In the genomic region with DNA sequence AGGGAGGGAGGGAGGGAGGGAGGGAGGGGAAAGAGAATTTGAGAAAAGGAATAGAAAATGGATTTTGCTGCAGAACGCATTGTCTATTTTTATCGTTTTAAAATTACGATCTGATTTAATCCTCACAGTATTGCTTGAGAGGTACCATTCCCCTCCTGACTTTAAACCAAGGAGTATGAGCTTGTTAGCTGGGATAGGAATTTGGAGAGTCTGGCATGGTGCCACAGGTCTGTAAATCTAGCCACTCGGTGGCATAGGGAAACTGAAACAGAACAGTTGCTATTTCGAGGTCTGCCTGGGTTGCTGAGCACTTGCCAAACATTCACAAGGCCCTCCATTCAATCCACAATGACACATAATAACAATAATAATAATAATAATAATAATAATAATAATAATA, we compare ENCODE assay signal across 15 mouse cellular contexts.
A peak's percentile ranks its signal among the peaks of the same experiment; 100 is the strongest.
DNase-seq lines count a peak whose midpoint lies in the region; ATAC-seq and TF ChIP-seq lines count a peak whose summit lies in the region.
"Had no signal": no experiment of that assay in that cellular context is flagged by ENCODE, and none has a peak within 500 bp of the region (broad histone marks: within the 10 kb centered on the region; RNA-seq: fewer than 3 reads in every experiment).

No protein-coding gene starts in this region.

- H3K27me3 ChIP-seq in embryonic facial prominence, embryonic 14.5 days (replicated peaks; ENCODE audit: control insufficient read depth, insufficient read depth, low read length), result no peaks in the 10 kb centered on the region
- no peaks in the 10 kb centered on the region for H3K27me3 ChIP-seq in embryonic facial prominence, embryonic 10.5 days (replicated peaks; ENCODE audit: low read depth, poor library complexity, severe bottlenecking)
- H3K27me3 ChIP-seq in kidney, postnatal 0 days (ENCODE audit: insufficient read depth, low read length), result no peaks in the 10 kb centered on the region
- no peaks in the 10 kb centered on the region for H3K27me3 ChIP-seq in kidney, adult 2 months (replicated peaks; ENCODE audit: control insufficient read depth, insufficient read depth, low read length)
- no peaks in the 10 kb centered on the region for H3K27me3 ChIP-seq in intestine, postnatal 0 days (replicated peaks; ENCODE audit: control insufficient read depth, insufficient read depth, low read length)
- H3K27me3 ChIP-seq: hindbrain, embryonic 15.5 days; limb, embryonic 15.5 days had no signal

- peak; percentile 69 for DNase-seq in embryonic facial prominence, embryonic 14.5 days (ENCODE audit: low spot score)
- DNase-seq in embryonic facial prominence, embryonic 10.5 days (ENCODE audit: low spot score), result no peak
- peak; percentile 14 for DNase-seq in kidney, postnatal 0 days (ENCODE audit: low spot score)
- DNase-seq in kidney, adult 2 months, result no peak
- peak; percentile 8 for DNase-seq in lung, adult 2 months
- DNase-seq in lung, postnatal 14 days, result peak; percentile 29
- DNase-seq: cerebellum, adult 2 months; gastrocnemius, postnatal 25 days; midbrain, embryonic 14.5 days had no signal

- no peak overlapping the region for H3K4me3 ChIP-seq in embryonic facial prominence, embryonic 14.5 days (ENCODE audit: low read depth, low read length)
- no peak overlapping the region for H3K4me3 ChIP-seq in embryonic facial prominence, embryonic 10.5 days
- no peak overlapping the region for H3K4me3 ChIP-seq in kidney, postnatal 0 days (replicated peaks; ENCODE audit: low read depth, low read length)
- no peak overlapping the region for H3K4me3 ChIP-seq in kidney, adult 2 months (ENCODE audit: insufficient read depth, low read depth, low read length)
- no peak overlapping the region for H3K4me3 ChIP-seq in lung, adult 2 months (replicated peaks; ENCODE audit: extremely low read depth, low read depth, low read length)
- H3K4me3 ChIP-seq in intestine, postnatal 0 days (ENCODE audit: low read depth, low read length), result no peak overlapping the region
- H3K4me3 ChIP-seq: hindbrain, embryonic 15.5 days; limb, embryonic 15.5 days had no signal

- H3K4me2 ChIP-seq in embryonic facial prominence, embryonic 14.5 days (ENCODE audit: low read depth, low read length), result no peak overlapping the region
- no peak overlapping the region for H3K4me2 ChIP-seq in kidney, postnatal 0 days (ENCODE audit: low read length)
- H3K4me2 ChIP-seq in intestine, postnatal 0 days (replicated peaks; ENCODE audit: low read depth), result no peak overlapping the region
- H3K4me2 ChIP-seq: hindbrain, embryonic 15.5 days; limb, embryonic 15.5 days had no signal

- no peaks in the 10 kb centered on the region for H3K36me3 ChIP-seq in embryonic facial prominence, embryonic 14.5 days (ENCODE audit: control insufficient read depth, insufficient read depth, low read length)
- H3K36me3 ChIP-seq in embryonic facial prominence, embryonic 10.5 days (replicated peaks), result no peaks in the 10 kb centered on the region
- no peaks in the 10 kb centered on the region for H3K36me3 ChIP-seq in kidney, postnatal 0 days (ENCODE audit: insufficient read depth, low read length)
- no peaks in the 10 kb centered on the region for H3K36me3 ChIP-seq in kidney, adult 2 months (ENCODE audit: control insufficient read depth, insufficient read depth, low read length)
- no peaks in the 10 kb centered on the region for H3K36me3 ChIP-seq in intestine, postnatal 0 days (ENCODE audit: control insufficient read depth, insufficient read depth)
- H3K36me3 ChIP-seq: hindbrain, embryonic 15.5 days; limb, embryonic 15.5 days had no signal

- no peak for TF ChIP-seq CTCF in kidney, postnatal 0 days (IDR thresholded peaks at IDR 0.05; ENCODE audit: low read depth)
- no peak for TF ChIP-seq CTCF in kidney, adult 2 months (conservative IDR thresholded peaks at IDR 0.05; ENCODE audit: insufficient read depth, insufficient read length, low read depth, low read length)
- no peak for TF ChIP-seq CTCF in lung, adult 2 months (IDR thresholded peaks at IDR 0.05; ENCODE audit: insufficient read depth, low read length)
- TF ChIP-seq CTCF in intestine, postnatal 0 days (IDR thresholded peaks at IDR 0.05; ENCODE audit: low read depth), result no peak

- no peak overlapping the region for H3K27ac ChIP-seq in embryonic facial prominence, embryonic 14.5 days (replicated peaks; ENCODE audit: low read depth, low read length)
- H3K27ac ChIP-seq in embryonic facial prominence, embryonic 10.5 days (replicated peaks), result no peak overlapping the region
- H3K27ac ChIP-seq in kidney, postnatal 0 days, result no peak overlapping the region
- H3K27ac ChIP-seq in kidney, adult 2 months (ENCODE audit: insufficient read depth, low read depth, low read length), result no peak overlapping the region
- H3K27ac ChIP-seq in intestine, postnatal 0 days (ENCODE audit: low read depth, low read length), result no peak overlapping the region
- H3K27ac ChIP-seq: hindbrain, embryonic 15.5 days; limb, embryonic 15.5 days had no signal

- 53% methylated on average over 5 of the region's 5 CpGs for WGBS in embryonic facial prominence, embryonic 14.5 days
- 91% methylated on average over 5 of the region's 5 CpGs for WGBS in embryonic facial prominence, embryonic 10.5 days
- WGBS in kidney, postnatal 0 days, result 66% methylated on average over 5 of the region's 5 CpGs
- 61% methylated on average over 5 of the region's 5 CpGs for WGBS in kidney, adult 2 months
- WGBS in lung, adult 2 months, result 59% methylated on average over 5 of the region's 5 CpGs
- 66% methylated on average over 5 of the region's 5 CpGs for WGBS in intestine, postnatal 0 days

- H3K4me1 ChIP-seq in embryonic facial prominence, embryonic 14.5 days (ENCODE audit: control insufficient read depth, insufficient read depth, low read length), result peaks cover 3% of the 10 kb centered on the region; the same call in 1 of the 2 replicates
- H3K4me1 ChIP-seq in embryonic facial prominence, embryonic 10.5 days, result peaks cover 12% of the 10 kb centered on the region; the same call in 1 of the 2 replicates
- H3K4me1 ChIP-seq in kidney, postnatal 0 days (replicated peaks; ENCODE audit: insufficient read depth, low read length), result no peaks in the 10 kb centered on the region
- no peaks in the 10 kb centered on the region for H3K4me1 ChIP-seq in kidney, adult 2 months (ENCODE audit: control insufficient read depth, insufficient read depth, low read length)
- no peaks in the 10 kb centered on the region for H3K4me1 ChIP-seq in lung, adult 2 months (ENCODE audit: control insufficient read depth, insufficient read depth, low read length)
- no peaks in the 10 kb centered on the region for H3K4me1 ChIP-seq in intestine, postnatal 0 days (replicated peaks; ENCODE audit: control insufficient read depth, insufficient read depth, low read length)
- H3K4me1 ChIP-seq: hindbrain, embryonic 15.5 days had no signal

- no peak for ATAC-seq in embryonic facial prominence, embryonic 14.5 days (ENCODE audit: low read depth)
- no peak for ATAC-seq in kidney, postnatal 0 days (replicated peaks; ENCODE audit: low FRiP score, low read depth)
- no peak for ATAC-seq in intestine, postnatal 0 days
- ATAC-seq: activated CD4-positive, CD25-positive, alpha-beta regulatory T cell, adult 4 months; intestine, embryonic 16.5 days; Patski had no signal

- H3K9ac ChIP-seq in embryonic facial prominence, embryonic 14.5 days (ENCODE audit: low read depth, low read length), result no peak overlapping the region
- no peak overlapping the region for H3K9ac ChIP-seq in kidney, postnatal 0 days (ENCODE audit: low read depth, low read length)
- H3K9ac ChIP-seq in intestine, postnatal 0 days (ENCODE audit: low read depth, low read length), result no peak overlapping the region
- H3K9ac ChIP-seq: hindbrain, embryonic 15.5 days; limb, embryonic 15.5 days had no signal

- no peak for TF ChIP-seq POLR2A in kidney, adult 2 months (IDR thresholded peaks at IDR 0.05; ENCODE audit: low read depth, low read length)
- no peak for TF ChIP-seq POLR2A in lung, adult 2 months (IDR thresholded peaks at IDR 0.05; ENCODE audit: borderline replicate concordance, extremely low read depth, low read depth, low read length)

- no peaks in the 10 kb centered on the region for H3K9me3 ChIP-seq in embryonic facial prominence, embryonic 14.5 days (ENCODE audit: control insufficient read depth, low read length)
- H3K9me3 ChIP-seq in embryonic facial prominence, embryonic 10.5 days, result no peaks in the 10 kb centered on the region
- H3K9me3 ChIP-seq in kidney, postnatal 0 days (replicated peaks; ENCODE audit: low read length), result no peaks in the 10 kb centered on the region
- H3K9me3 ChIP-seq in intestine, postnatal 0 days (ENCODE audit: control insufficient read depth), result no peaks in the 10 kb centered on the region
- H3K9me3 ChIP-seq: hindbrain, embryonic 15.5 days; limb, embryonic 15.5 days had no signal

Comparison
In these comparisons a context has a peak if more than half of its experiments do, and no peak if none do; other contexts are left out.
1. DNase-seq: peak in embryonic facial prominence, embryonic 14.5 days (single experiment), kidney, postnatal 0 days (single experiment), lung, adult 2 months (single experiment) and lung, postnatal 14 days (single experiment); none in embryonic facial prominence, embryonic 10.5 days (single experiment) and kidney, adult 2 months (single experiment).